ENCODE assay signal across 13 mouse cellular contexts in the genomic region with DNA sequence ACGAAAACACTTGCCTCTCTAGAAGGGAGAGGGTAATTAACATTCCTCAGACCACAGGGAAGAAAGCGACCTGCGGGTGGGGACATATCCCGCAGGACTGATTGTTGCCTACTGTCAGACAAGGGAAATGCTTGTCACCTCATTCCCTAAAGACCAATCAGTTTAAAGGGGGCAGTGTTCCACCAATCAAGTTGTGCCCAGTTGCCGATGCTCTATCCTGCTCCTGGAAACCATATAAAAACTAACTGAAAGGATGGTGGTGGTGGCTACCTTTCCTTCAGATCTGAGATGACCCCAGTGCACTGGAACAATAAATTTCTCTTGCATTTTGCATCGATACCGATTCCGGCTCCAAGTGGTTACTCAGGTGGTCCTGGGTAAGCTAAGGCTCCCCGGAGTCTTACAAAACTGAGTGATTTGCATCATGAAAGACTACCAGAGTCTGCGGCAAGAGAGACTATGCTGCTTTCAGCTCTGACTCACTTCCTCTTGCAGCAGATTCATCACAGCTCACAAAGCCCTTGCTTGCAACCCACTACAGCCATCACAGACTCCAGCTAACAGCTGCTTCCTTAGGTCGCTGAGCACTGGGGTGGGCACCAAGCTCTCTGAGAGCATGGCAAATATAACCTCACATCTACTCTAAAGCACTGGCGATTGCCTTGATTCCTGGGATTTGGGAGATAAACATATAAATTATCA.
DNase-seq lines count a peak whose midpoint lies in the region; ATAC-seq lines count a peak whose summit lies in the region.
"Had no signal": no experiment of that assay in that cellular context is flagged by ENCODE, and none has a peak within 500 bp of the region (broad histone marks: within the 10 kb centered on the region; RNA-seq: fewer than 3 reads in every experiment).

No protein-coding gene starts in this region.

- no peak for DNase-seq in liver
- DNase-seq in Muller cell, postnatal 12 days (ENCODE audit: inconsistent ontology term) = peak; percentile 34
- peak; percentile 9 for DNase-seq in embryo, embryonic 9.5 days (ENCODE audit: extremely low spot score)
- DNase-seq in cerebellum, adult 11 months = no peak
- no peak for DNase-seq in right cerebral cortex, postnatal 4 days
- DNase-seq: cerebellum, adult 9-10 months; heart, postnatal 10 days; right cerebral cortex, postnatal 14 days had no signal

- H3K36me3 ChIP-seq in liver, embryonic 12.5 days = no peaks in the 10 kb centered on the region
- no peaks in the 10 kb centered on the region for H3K36me3 ChIP-seq in limb, embryonic 13.5 days
- H3K36me3 ChIP-seq in midbrain, embryonic 15.5 days (replicated peaks) = no peaks in the 10 kb centered on the region

- H3K9ac ChIP-seq in liver, embryonic 12.5 days = no peak overlapping the region
- H3K9ac ChIP-seq in limb, embryonic 13.5 days = no peak overlapping the region
- H3K9ac ChIP-seq in midbrain, embryonic 15.5 days = no peak overlapping the region
- H3K9ac ChIP-seq: forebrain, embryonic 13.5 days had no signal

- 53% methylated on average over 12 of the region's 12 CpGs for WGBS in liver, embryonic 12.5 days (ENCODE audit: insufficient replicate concordance)
- 61% methylated on average over 12 of the region's 12 CpGs for WGBS in limb, embryonic 13.5 days
- 79% methylated on average over 12 of the region's 12 CpGs for WGBS in midbrain, embryonic 15.5 days

- no peaks in the 10 kb centered on the region for H3K9me3 ChIP-seq in liver, embryonic 12.5 days (replicated peaks)
- H3K9me3 ChIP-seq in limb, embryonic 13.5 days = no peaks in the 10 kb centered on the region
- no peaks in the 10 kb centered on the region for H3K9me3 ChIP-seq in midbrain, embryonic 15.5 days
- H3K9me3 ChIP-seq: forebrain, embryonic 13.5 days had no signal

- no peak overlapping the region for H3K27ac ChIP-seq in liver, embryonic 12.5 days
- no peak overlapping the region for H3K27ac ChIP-seq in limb, embryonic 13.5 days
- H3K27ac ChIP-seq in midbrain, embryonic 15.5 days = no peak overlapping the region
- H3K27ac ChIP-seq: forebrain, embryonic 13.5 days; macrophage had no signal

- ATAC-seq in liver, embryonic 12.5 days = no peak
- ATAC-seq in limb, embryonic 13.5 days (ENCODE audit: low FRiP score, low read depth) = no peak
- ATAC-seq in midbrain, embryonic 15.5 days (replicated peaks) = no peak
- ATAC-seq: forebrain, embryonic 13.5 days had no signal

- no peaks in the 10 kb centered on the region for H3K4me1 ChIP-seq in liver, embryonic 12.5 days
- no peaks in the 10 kb centered on the region for H3K4me1 ChIP-seq in limb, embryonic 13.5 days
- H3K4me1 ChIP-seq in midbrain, embryonic 15.5 days = 0 out of 2 replicates have a peak, but pooled peaks cover 6% of the 10 kb centered on the region
- H3K4me1 ChIP-seq: forebrain, embryonic 13.5 days had no signal

- H3K27me3 ChIP-seq in liver, embryonic 12.5 days (replicated peaks) = no peaks in the 10 kb centered on the region
- no peaks in the 10 kb centered on the region for H3K27me3 ChIP-seq in limb, embryonic 13.5 days
- H3K27me3 ChIP-seq in midbrain, embryonic 15.5 days (replicated peaks) = no peaks in the 10 kb centered on the region
- H3K27me3 ChIP-seq: forebrain, embryonic 13.5 days had no signal

- H3K4me3 ChIP-seq in liver, embryonic 12.5 days = no peak overlapping the region
- no peak overlapping the region for H3K4me3 ChIP-seq in limb, embryonic 13.5 days
- H3K4me3 ChIP-seq in midbrain, embryonic 15.5 days = no peak overlapping the region
- H3K4me3 ChIP-seq: forebrain, embryonic 13.5 days had no signal

- 0 out of 2 replicates have a peak overlapping the region, but pooled peaks have one; percentile 10 for H3K4me2 ChIP-seq in liver, embryonic 12.5 days
- H3K4me2 ChIP-seq in limb, embryonic 13.5 days (replicated peaks) = peak overlapping the region; percentile 19; the same call in 1 of the 2 replicates
- H3K4me2 ChIP-seq in midbrain, embryonic 15.5 days = no peak overlapping the region
- H3K4me2 ChIP-seq: forebrain, embryonic 13.5 days had no signal

Comparison
In these comparisons a context has a peak if more than half of its experiments do, and no peak if none do; other contexts are left out.
1. DNase-seq: peak in Muller cell, postnatal 12 days (single experiment) and embryo, embryonic 9.5 days (single experiment); none in liver (single experiment), cerebellum, adult 11 months (single experiment) and right cerebral cortex, postnatal 4 days (single experiment).